Mouse (Mus musculus): ENCODE data around the gene Ngp. TPM values are rescaled to one million over a fixed set of nuclear protein-coding genes. Genes with fewer than 3 reads are reported as not detected.
"Not testable (repeated sequence)": the region's sequence is repeated elsewhere in the genome, so short reads cannot be mapped to it uniquely, and the experiment has no call there.

Ngp gene
- not detected for total RNA-seq (2021)
- long read RNA-seq, experiment 1 = 0 reads
- long read RNA-seq, experiment 2 = 0 reads

DNA sequence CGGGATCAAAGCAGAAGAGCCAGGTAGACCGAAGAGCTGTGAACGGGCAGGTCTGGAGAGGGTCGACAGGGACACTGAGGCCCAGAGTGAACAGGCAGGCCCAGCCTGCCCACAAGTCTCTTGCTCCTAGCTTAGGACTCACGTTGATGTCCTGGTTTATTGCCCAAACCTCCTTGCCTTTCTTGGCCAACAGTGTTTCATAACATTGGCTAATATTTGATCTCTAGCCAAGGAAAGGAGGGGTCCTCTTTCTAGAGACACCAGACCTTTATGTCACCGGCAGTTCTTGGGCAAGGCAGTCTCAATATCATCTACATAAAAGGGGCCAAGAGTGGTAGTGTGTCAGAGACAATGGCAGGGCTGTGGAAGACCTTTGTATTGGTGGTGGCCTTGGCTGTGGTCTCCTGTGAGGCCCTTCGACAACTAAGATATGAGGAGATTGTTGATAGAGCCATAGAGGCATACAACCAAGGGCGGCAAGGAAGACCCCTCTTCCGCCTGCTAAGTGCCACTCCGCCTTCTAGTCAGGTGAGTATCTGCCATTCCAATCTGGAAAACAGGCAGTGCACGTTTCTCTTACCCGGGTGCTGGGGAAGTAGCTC is at the start of gene Ngp:
Gene Ngp, plus strand, starts transcription at position 237 of the 602 bp plus-strand sequence.
- DNase-seq = no peak

DNA sequence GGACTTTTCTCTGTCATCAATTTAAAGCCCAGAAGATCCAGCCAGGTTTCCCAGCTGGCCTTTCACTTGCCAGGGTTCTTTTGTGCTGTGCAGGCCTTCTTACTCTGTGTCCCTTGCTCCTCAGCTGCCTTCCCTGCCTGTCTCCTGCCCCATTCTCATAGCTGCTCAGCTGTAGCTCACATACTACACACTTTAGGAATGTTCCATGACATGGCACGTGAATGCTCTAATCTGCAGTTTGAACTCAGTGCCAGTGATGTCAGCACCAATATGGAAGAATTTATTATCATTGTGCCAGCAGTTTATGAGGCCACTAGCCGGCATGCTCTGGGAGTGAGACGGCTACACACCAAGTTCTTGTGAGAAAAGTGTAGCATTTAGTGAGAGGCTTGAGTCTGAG is 49.7 kb upstream of the Ngp start:
- no peak for DNase-seq

DNA sequence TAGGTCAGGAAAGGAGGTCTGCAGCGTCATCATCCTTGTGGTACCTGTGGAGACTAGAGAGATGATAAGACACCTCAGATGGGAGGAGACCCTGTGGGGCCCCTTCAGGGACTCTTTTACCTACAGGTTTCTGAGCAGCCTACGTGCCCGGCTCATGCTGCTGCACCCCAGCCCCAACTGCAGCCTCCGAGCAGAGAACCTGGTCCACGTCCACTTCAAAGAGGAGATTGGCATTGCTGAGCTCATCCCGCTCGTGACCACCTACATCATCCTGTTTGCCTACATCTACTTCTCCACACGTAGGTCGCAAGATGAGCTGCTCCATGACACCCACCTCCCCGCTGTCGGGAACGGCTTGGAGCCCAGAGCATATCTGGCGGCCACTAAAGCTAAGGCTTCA is 45.7 kb upstream of the Ngp start:
- no peak for DNase-seq

DNA sequence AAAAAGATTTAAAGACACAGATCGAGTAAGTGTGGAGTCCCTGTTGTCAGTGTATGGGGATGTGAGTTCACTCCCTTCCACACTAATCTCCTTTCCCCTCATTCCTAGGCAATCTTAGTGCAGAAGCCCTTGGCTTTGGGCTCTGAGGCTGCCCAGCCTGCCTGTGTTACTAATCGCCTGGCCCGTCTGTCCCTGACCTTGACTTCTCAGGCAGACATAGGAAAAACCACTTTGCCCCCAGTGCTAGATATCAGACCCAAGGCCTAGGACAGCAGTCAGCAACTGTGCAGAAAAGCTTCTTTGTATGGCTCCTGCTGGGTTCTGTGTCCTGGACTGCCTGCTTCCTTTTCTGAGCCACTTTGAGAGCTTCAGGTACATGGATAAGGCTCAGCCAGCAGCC is 43.9 kb upstream of the Ngp start:
- peak; percentile 55 to 72 for DNase-seq

DNA sequence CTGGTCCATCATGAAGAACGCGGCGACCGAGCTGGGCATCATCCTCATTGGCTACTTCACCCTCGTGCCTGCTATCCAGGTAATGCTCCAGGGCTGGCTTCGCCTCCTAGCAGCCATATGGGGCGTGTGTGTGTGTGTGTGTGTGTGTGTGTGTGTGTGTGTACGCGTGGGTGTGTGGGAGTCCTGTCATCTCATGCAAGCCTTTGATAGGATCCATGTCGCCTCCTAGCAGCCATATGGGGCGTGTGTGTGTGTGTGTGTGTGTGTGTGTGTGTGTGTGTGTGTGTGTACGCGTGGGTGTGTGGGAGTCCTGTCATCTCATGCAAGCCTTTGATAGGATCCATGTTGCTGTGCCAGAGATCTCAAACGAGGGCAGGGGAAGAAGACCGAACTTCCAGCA is 41.9 kb upstream of the Ngp start:
- DNase-seq = not testable (repeated sequence)

DNA sequence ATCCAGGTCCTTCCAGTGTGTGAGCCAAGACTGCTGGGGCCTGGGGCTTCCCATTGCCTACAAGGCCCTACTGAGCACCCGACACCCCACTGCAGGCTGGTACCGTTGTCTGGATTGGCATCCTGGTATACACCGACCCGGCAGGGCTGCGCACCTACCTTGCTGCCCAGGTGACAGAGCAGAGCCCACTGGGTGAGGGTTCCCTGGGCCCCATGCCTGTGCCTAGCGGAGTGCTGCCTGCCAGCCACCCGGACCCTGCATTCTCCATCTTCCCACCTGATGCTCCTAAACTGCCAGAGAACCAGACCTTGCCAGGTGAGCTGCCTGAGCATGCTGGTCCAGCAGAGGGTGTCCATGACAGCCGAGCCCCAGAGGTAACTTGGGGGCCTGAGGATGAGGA is 40.2 kb upstream of the Ngp start:
- no peak for DNase-seq

DNA sequence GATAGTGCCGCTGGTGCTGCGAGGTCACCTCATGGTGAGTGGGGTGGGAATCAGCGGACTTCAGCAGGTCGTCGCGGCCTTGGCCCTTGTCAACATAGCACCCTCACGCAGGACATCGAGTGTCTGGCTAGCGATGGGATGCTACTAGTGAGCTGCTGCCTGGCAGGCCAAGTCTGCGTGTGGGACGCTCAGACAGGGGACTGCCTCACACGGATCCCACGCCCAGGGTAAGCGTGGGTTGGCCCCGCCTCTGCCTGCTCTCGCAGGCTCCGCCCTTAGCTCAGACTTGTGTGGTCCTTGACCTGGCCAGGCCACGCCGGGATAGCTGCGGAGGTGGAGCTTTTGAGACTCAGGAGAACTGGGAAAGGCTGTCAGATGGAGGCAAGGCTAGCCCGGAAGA is 38.9 kb upstream of the Ngp start:
- DNase-seq = peak; percentile 64 to 65

DNA sequence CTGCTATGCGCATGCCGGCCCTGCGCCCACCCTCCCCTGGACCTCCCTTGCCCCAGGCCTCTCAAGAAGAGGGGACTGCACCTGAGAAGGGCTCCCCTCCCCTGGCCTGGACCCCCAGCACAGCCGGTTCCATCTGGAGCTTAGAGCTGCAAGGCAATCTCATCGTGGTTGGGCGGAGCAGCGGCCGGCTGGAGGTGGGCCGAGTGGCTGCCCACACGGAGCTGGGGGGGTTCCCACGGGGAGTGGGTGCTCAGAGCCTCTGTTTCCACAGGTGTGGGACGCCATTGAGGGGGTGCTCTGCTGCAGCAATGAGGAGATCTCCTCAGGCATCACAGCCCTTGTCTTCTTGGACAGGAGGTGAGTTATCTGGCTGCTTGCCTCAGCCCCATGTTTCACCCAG is 38.3 kb upstream of the Ngp start:
- DNase-seq = no peak

DNA sequence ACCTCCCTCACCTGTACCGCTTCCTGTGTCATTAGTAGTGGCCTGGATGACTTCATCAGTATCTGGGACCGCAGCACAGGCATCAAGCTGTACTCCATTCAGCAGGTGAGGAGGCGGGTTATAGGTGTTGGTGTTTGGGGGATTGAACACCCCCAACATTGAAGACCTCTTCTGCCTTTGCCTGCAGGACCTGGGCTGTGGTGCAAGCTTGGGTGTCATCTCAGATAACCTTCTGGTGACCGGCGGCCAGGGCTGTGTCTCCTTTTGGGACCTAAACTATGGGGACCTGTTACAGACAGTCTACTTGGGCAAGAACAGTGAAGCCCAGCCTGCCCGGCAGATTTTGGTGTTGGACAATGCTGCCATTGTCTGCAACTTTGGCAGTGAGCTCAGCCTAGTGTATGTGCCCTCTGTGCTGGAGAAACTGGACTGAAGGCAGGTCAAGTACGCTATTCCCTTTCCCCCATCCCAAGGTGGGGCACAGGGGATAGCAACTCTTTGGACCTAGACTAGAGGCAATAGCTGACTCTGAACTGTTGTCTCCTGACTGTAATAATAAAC is 35.1 kb upstream of the Ngp start:
- no peak for DNase-seq

DNA sequence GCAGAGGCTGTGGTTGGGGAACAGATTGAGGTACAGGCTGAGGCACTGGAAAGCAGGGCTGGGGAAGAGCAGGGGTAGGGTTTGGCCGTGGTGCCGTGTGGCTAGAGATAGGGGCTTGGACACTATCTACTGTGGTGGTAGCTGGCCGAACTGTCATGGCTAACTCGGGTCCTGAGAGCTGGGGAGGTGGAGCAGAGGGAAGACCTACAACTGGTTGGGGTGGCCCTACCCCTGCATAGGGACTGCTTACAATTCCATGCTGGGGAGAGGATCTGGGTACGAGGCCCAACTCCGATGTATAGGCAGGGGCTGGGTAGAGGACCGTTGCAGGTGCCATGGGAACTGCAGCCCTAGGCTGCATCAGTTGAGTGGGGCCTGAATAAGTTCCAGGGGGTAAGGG is 31.5 kb upstream of the Ngp start:
- DNase-seq = no peak

DNA sequence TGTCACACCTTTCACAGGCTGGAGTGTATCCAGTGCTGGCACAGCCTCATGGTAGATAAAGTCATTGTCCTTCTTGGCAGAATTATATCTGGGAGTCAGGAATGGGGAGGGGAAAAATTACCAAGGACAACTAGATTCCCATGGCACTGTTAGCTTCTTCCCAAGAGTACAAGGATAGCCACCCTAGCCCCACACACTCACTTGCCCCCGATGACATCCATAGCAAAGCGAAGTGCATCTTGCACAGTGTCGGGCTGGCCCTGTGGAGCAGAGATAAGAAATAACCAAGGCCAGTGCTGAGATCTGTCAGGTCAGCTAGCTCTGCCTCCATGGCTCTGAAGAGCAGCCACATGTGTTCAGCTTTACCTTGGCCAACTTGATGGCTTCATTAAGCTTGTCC is 28.7 kb upstream of the Ngp start:
- DNase-seq = peak; percentile 39 to 43

DNA sequence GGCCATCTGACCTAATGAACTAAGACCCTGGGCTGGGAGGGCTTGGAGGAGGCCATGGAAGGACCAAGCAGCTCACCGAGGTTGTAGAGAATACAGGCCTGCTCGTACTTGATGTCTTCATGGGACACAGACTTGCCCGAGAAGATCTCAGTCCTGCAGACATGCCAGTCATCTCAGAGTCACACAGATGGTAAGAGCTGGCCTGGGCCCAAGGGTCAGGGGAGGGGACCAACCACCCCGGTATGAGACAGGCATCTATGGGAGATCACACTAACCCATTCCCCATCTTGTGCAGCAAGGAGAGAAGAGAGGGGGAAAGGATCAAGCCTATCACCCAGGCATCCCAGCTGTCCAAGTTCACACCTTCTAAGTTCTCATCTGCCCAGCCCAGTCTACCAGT is 26.3 kb upstream of the Ngp start:
- DNase-seq = no peak

DNA sequence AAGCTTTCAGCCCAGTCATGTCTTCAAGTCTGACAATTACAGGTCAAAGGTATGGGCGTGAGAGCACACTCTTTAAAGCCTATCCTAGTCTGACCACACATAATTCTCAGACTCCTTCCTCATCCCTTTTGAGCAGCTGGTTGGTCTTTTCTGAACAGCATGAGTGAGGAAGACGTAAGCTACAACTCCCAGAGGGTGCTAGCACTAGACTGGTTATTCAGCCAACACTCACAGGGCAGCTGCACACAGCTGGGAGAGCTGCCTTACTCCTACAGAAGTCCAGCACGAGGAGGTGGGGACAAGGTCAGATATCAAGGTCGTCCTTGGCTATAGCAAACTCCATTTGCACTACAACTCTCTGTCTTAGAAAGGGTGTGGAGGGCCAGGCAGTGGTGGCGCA is 18.9 kb upstream of the Ngp start:
- DNase-seq = peak; percentile 52 to 63

DNA sequence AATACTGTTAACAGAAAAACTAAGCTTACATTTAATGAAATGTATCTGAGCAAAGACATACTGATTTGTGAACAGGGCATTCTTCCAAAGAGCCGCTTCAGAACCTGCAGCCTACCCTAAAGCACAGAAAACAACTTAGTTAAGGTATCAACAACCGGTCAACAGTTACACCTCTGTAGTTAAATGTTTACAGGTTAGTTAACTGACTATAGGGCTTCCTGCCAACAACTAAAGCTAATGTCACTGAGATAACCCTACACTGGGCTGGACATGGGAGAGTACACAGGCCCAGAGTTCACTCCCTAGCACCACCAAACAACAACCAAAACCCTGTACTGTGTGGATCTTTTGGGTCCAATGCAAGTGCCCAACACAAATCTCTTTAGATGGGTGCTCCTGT is 16.8 kb upstream of the Ngp start:
- DNase-seq = no peak

DNA sequence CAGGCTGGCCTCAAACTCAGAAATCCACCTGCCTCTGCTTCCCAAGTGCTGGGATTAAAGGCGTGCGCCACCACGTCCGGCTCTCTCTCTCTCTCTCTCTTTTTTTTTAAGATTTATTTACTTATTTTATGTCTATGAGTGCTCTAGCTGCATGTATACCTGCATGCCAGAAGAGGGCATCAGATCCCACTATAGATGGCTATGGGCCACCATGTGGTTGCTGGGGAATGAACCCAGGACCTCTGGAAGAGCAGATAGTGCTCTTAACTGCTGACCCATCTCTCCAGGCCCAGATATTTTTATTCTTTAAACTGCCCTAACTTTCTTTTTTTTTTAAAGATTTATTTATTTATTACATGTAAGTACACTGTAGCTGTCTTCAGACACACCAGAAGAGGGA is 16.3 kb upstream of the Ngp start:
- not testable (repeated sequence) for DNase-seq

DNA sequence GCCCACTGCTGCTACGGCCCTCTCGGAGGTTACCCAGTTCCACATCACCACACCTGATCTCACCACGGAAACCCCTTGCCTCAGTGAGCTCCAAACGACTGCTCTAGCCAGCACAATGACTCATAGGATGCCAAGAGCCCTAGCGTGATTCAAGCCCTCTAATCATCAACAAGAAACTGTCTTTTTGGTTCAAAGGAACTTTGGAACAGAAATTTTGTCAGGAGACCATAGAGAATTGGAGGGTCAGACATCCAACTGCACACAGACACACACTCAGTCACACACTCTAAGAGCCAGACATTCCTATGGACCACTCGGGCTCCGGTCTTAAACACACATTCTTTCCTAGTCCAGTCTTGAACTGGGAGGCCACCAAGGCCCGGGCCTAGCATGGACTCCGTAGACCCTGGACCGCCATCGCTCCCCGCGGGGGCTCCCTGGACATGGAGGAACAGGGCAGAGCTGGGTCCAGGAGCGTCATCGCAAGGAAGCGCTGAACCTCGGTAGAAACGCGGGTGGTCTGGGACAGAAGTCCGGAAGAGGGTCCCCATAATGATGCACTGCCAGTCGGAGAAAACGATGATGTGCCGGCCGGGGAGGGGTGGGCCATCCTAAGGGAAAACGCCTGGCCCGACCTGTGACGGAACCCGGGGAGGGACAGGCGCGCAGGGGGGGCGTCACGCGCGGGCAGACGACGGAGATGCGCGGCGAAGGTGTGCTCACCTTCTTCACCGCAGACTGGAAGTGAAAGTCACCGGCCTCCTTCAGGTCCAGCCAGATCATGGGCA is 12.0 kb upstream of the Ngp start:
- DNase-seq = peak in 1 of 2 experiments; percentile 45

DNA sequence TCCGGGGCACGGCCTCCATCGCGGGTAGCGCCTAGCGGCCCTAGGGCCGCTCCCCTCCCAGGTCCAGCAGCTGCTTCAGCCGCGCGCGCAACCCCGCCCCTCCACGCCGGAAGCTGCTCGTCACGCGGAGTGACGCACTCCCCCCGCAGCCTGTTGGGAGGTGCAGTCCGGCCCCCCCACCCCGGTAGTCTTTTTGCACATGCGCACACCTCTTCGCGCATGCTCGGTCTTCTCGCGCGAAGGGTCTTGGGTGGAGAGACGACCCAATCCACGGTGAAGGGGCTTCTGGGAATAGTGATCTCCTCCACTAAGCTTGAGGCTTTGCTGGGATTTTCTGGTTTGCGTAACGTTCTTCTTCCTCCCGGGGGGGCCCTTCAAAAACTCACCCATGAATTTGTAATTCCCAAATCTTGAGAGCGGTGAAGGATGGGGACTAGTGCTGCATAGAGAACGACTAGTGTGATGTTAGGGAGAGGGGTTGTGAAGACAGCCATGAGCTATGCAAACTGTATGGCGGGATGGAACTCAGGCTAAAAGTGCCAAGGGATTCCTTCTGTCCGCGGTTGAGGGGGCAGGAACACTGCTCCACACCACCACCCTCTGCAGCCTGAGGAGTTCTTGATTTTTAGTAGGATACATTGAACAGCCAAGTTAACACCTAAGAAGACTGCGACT is 11.3 kb upstream of the Ngp start, which contains the start of gene Ptpn23:
Gene Ptpn23, minus strand, starts transcription at position 115 of the 675 bp plus-strand sequence.
- peak; percentile 97 to 98 for DNase-seq

DNA sequence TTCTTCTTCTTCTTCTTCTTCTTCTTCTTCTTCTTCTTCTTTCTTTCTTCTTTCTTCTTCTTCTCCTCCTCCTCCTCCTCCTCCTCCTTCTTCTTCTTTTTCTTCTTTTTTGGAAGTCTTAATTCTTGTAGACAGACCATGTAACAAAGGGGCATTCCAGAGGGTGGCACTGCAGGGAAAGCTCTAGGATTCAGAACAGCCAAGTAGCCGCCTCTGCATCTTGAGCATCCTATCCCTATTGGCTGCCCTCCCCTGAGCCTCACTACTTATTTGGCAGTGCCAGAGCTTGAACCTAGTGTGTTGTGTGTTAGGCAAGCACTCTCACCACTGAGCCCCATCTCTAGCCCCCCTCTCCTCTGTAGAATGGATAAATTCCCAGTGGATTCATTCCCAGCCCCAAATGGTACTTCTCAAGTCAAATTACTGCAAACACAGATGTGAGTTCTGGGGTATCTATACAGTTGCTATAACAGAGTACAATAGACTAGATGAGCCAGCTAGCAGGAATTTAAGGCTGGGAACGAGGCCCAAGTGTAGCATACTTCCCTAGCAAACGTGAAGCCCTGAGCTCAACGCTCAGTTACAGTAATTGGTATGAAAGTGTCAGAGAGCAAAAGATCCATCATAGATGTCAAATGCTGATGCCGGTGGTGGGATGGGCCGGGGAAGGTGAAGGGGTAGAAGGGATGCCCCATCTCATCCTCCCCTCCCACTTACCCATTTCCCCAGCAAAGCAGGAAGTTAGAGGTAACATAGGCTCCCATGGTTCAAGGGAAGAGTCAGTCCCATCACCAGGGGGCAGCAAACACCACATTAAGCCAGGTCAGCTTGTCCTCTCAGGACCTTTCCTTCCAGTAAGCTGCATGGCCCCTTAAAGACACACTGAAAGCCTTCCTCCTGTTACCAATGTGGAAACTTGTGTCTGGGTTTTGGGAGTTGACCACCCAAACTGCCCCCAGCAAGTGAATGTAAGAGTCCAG is 8.3 kb upstream of the Ngp start:
- DNase-seq = peak; percentile 85 to 92

DNA sequence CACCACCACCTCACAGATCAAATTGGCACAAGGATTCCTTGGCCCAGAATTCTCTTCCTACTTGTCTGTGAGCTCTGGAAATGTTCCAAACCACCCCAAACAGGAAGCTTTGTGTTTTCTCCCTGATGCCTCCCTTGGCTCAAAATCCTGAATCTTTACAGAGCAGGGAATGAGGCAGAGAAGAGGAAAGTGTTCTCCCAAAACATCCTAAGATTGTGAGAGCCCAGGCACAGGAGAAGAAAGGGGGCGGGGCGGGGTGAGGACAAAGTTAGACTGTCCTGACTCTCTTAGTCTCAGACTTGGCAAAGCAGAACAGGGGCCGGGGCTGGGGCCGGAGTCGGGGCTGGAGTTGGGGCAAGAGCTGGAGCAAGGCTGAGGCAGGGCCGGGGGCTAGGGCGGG is 6.6 kb upstream of the Ngp start:
- DNase-seq = no peak

DNA sequence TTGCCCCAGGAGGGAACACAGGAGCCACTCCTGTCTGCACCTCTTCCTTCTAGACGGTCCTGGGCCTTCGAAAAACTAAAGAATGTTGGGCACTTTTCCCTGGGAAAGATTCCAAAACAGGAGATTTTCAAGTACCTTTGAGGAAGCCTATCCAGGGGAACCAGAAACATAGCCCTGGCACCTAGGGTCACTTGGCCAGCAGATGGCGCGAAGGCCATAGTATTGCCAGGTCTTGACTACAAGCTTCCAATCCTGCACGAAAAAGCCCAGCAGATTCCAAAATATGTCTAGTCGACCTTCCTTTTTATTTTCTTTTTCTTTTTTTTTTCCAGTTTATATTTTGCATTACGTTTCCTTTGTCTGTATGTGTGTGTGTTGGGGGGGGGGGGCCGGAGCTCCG is 5.8 kb upstream of the Ngp start:
- DNase-seq = peak; percentile 48 to 60

DNA sequence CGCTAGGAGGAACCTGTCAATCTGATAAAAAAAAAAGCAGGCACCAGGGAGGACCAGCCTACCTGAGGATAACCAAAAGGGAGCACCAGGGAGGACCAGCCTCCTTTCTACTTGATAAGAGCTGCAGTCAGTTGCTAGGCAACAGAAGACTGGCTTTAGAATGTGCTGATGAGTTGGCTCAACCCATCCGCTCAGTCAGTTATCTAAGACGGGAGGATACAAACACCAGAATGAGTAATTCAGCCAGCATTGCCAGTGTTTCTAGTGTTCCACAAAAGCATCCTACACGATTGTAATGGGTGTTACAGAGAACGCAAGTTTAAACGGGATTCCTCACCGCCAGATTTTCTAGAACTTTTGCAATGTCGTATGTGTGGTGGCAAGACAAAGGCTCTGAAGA is 11.7 kb downstream of the Ngp start:
- DNase-seq = no peak

DNA sequence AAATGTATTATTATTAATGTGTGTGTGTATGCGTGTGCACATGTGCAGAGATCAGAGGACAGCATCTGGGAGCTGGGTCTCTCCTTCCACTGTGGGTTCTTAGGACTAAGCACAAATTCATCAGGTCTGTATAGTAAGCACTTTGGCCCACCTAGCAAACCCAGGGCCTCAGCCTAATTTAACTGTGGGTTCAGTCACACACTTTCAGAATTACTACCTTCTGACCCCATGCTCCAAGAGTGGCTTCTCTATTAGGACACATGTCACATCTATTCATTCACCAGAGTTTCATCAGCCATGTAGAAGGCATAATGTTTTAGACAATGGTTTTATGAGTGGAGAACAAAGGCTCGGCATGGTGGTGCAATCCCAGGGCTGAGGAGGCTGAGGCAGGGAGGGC is 13.5 kb downstream of the Ngp start:
- DNase-seq = no peak

All from adrenal gland, postnatal 36 days (tissue).